Mouse (Mus musculus) embryonic facial prominence, embryonic 15.5 days (tissue): ENCODE data around the gene Adarb1. TPM values are rescaled to one million over a fixed set of nuclear protein-coding genes. Genes with fewer than 3 reads are reported as not detected.
A peak's percentile ranks its signal among the peaks of the same experiment; 100 is the strongest.

ENCODE experiments used
- ATAC-seq: fragments of 200-750 bp; cut with Nextera tagmentation; 2 replicates; pipeline ENCODE4 v1.8.0; 2017; ENCODE audit warnings: low read depth, moderate TSS enrichment; ENCODE audit not compliant: insufficient number of reproducible peaks, low FRiP score, low TSS enrichment
- H3K27ac ChIP-seq: fragments of 300-500 bp; sonication (generic); replicated peaks from 2 replicates; pipeline ENCODE4 v1.5.1; 2015; ENCODE audit warnings: mild to moderate bottlenecking, inconsistent platforms
- H3K27me3 ChIP-seq: fragments of 300-500 bp; sonication (generic); 2 replicates; pipeline ENCODE4 v1.6.1; 2015; ENCODE audit warnings: inconsistent platforms
- H3K36me3 ChIP-seq: fragments of 300-500 bp; sonication (generic); 2 replicates; pipeline ENCODE4 v1.6.1; 2015; ENCODE audit warnings: mild to moderate bottlenecking, inconsistent platforms
- H3K4me1 ChIP-seq: fragments of 300-500 bp; sonication (generic); 2 replicates; pipeline ENCODE4 v1.6.1; 2015; ENCODE audit warnings: inconsistent platforms
- H3K4me2 ChIP-seq: fragments of 300-500 bp; sonication (generic); replicated peaks from 2 replicates; pipeline ENCODE4 v1.6.1; 2015; ENCODE audit warnings: mild to moderate bottlenecking, inconsistent platforms
- H3K4me3 ChIP-seq: fragments of 300-500 bp; sonication (generic); replicated peaks from 2 replicates; pipeline ENCODE4 v1.5.1; 2015; ENCODE audit warnings: mild to moderate bottlenecking, inconsistent platforms
- H3K9ac ChIP-seq: fragments of 300-500 bp; sonication (generic); 2 replicates; pipeline ENCODE4 v1.6.1; 2015; ENCODE audit warnings: inconsistent platforms
- H3K9me3 ChIP-seq: fragments of 300-500 bp; sonication (generic); replicated peaks from 2 replicates; pipeline ENCODE4 v1.6.1; 2016; ENCODE audit warnings: inconsistent platforms
- WGBS: fragments of 180-500 bp; shearing (Covaris S2); methylation state at CpG from one replicate; pipeline ENCODE4 v1.1.7; 2015; 5-methylcytosine and 5-hydroxymethylcytosine counted together
- polyA plus RNA-seq: library from polyadenylated mRNA; unstranded; fragments of >200 nt; fragmentation: Nextera tagmentation; extraction: Ambion mirVana; gene quantifications from 2 replicates; pipeline ENCODE4 v1.2.1, GENCODE M21; 2015

Gene Adarb1
- polyA plus RNA-seq, 1 experiment from 2014 or later, result 5.2 TPM

DNA sequence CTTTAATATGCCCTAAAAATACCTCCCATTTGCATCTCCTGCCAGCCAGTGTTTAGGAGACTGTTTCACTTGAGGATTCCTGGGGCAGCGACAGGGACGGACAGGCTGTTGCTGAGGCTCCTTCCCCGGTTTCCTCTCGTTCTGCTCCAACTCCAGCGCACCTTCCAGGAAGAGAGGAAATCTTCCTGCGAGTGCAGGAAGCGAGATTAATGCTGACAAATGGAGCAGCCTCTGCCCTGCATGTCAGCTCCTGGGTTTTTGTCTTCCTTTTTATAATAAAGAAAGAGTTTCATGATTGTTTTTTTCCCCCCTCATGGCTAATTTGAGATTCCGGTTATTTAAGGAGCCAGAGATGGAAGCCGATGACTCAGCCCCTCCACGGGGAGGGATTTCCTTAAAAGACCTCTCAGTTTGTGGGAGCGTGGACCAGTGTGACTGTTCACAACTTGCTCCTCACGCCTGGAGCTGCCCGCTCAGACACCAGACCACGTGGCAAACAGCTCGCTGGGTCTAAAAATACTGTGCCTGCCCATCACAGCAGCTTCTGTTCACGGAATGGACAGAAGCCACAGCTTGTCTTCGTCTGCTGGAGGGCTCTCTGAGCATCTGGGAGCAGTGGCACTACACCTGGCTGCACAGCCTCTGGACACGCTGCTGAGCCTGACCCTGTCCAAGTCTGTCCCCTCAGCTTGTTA is 16.5 kb upstream of the Adarb1 start:
- H3K9me3 ChIP-seq, result no peaks in the 10 kb centered on the region
- no peaks in the 10 kb centered on the region for H3K27me3 ChIP-seq
- 42% methylated on average over 18 of the region's 18 CpGs for WGBS
- no peak overlapping the region for H3K9ac ChIP-seq
- no peak overlapping the region for H3K4me3 ChIP-seq
- peaks cover 16% of the 10 kb centered on the region for H3K4me1 ChIP-seq
- no peaks in the 10 kb centered on the region for H3K36me3 ChIP-seq
- peak overlapping the region; percentile 31 for H3K4me2 ChIP-seq
- ATAC-seq, result peak; percentile 54
- peak overlapping the region; percentile 63 for H3K27ac ChIP-seq

DNA sequence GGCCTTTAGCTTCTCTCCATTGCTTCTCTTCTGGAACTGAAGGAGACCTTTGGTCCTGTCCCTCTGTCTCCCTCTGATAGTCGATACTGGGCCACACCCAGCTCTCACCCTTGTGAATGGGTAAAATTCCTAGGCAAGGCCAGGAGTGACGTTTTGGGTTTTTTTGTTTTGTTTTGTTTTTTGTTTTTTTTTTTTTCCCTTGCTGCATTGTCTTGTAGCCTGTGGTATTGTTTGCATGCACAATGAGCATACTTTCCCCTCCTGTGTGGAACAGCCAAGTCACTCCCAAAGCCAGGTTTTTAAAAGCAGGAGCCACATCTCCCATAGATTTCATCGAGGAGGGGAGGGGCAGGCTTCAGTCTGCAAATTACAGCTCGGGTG is 16.0 kb upstream of the Adarb1 start:
- Histone ChIP-seq H3K4me3 (no peak overlapping the region), H3K36me3 (no peaks in the 10 kb centered on the region), H3K9ac (no peak overlapping the region), H3K4me2 (peak overlapping the region; percentile 31), H3K27ac (peak overlapping the region; percentile 63), H3K27me3 (no peaks in the 10 kb centered on the region), H3K4me1 (peaks cover 16% of the 10 kb centered on the region), H3K9me3 (no peaks in the 10 kb centered on the region)
- 31% methylated on average over 4 of the region's 4 CpGs for WGBS
- no peak; the same call in 1 of the 2 replicates for ATAC-seq

DNA sequence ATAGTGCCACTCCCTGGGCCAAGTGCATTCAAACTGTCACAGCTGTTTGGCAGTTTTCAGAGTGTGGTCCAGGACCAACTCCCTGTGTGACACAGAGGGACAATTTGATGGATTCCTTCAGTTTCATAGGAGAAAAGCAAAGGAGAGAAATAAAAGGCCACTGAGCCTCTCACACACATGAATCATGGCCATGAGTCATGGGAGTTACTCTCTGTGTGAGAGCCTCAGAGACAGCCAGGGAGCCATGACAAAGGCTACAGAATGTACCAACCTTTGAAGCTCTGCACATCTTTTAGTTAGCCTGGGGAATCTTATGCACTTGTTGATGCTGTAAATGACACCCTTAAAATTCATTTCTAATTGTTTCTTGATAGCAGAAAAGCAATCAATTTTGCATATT is 12.7 kb upstream of the Adarb1 start:
- ATAC-seq, result no peak
- no peak overlapping the region for H3K4me2 ChIP-seq

DNA sequence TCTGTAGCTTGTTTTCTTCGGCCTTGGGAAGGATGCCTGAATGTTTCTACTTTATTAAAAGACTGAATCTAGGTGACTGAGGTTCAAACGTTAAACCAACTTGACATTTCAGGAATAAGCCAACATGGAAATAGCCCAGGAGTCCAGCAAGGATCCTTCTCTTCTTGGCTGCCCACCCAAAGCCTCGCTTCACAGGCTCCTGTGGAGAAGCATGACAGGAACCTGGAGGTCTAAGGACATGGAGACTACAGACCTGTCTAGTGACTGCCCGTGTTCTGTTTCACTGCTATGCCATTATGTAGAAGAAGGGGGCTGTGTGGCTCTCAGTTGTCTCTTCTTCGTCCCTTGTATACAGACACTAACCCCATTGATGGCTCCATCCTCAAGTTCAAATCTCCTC is 11.9 kb upstream of the Adarb1 start:
- no peaks in the 10 kb centered on the region for H3K27me3 ChIP-seq
- H3K27ac ChIP-seq, result no peak overlapping the region
- H3K36me3 ChIP-seq, result no peaks in the 10 kb centered on the region
- H3K4me1 ChIP-seq, result peaks cover 15% of the 10 kb centered on the region
- H3K4me2 ChIP-seq, result no peak overlapping the region
- no peaks in the 10 kb centered on the region for H3K9me3 ChIP-seq
- no peak overlapping the region for H3K9ac ChIP-seq
- WGBS, result 88% methylated on average over 5 of the region's 5 CpGs
- H3K4me3 ChIP-seq, result no peak overlapping the region
- no peak for ATAC-seq

More for the DNA sequence above, 12.7 kb upstream of the Adarb1 start:
- Histone ChIP-seq H3K4me1 (peaks cover 20% of the 10 kb centered on the region), H3K36me3 (no peaks in the 10 kb centered on the region), H3K9me3 (no peaks in the 10 kb centered on the region), H3K4me3 (no peak overlapping the region), H3K27ac (no peak overlapping the region), H3K9ac (no peak overlapping the region), H3K27me3 (no peaks in the 10 kb centered on the region)

DNA sequence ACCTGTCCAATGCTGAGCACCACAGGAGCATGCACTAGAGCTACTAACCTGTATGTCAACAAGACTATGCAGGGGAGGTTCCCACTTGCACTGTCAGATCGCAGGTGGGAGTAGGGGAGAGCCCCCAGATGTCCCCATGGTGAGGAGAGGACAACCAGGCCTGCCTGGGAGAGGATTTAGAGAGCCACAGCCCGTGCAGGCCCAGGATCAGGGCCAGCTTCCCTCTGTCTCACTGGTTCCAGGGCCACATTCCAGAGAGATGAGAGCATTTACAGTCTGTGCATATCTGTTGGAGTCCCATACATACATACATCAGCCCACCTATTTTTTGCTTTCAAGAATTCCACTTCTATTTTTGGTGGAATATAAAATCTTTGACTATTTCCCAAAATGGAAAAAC is 9.5 kb upstream of the Adarb1 start:
- WGBS, result 48% methylated on average over 2 of the region's 2 CpGs
- Histone ChIP-seq H3K4me3 (no peak overlapping the region), H3K27ac (no peak overlapping the region), H3K4me1 (peaks cover 3% of the 10 kb centered on the region; the same call in 1 of the 2 replicates), H3K27me3 (no peaks in the 10 kb centered on the region), H3K9ac (no peak overlapping the region), H3K4me2 (no peak overlapping the region), H3K9me3 (no peaks in the 10 kb centered on the region), H3K36me3 (no peaks in the 10 kb centered on the region)
- ATAC-seq, result no peak

DNA sequence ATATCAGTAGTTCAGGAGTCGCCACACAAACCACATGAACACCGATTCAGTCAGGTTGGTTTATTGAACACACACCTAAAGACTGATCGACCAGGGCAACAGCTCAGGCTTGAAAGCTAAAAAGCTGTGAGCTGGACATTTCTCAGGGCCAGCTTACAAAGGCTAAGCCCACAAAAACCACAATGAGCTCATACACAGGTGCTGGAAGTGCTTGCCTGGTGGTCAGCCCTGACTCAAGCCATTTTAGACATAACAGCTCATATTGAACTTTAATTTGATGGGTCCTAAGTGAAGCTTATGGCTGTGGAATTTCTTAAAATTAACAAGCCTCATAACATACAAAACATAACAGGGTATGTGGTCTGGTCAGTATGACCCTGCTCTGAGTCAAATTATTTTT is 2.1 kb upstream of the Adarb1 start:
- Histone ChIP-seq H3K4me1 (peaks cover 17% of the 10 kb centered on the region), H3K27ac (no peak overlapping the region), H3K27me3 (peaks cover 19% of the 10 kb centered on the region), H3K4me2 (no peak overlapping the region), H3K9ac (no peak overlapping the region), H3K4me3 (no peak overlapping the region), H3K9me3 (no peaks in the 10 kb centered on the region), H3K36me3 (no peaks in the 10 kb centered on the region)
- WGBS, result 92% methylated on average over 3 of the region's 3 CpGs
- no peak for ATAC-seq

DNA sequence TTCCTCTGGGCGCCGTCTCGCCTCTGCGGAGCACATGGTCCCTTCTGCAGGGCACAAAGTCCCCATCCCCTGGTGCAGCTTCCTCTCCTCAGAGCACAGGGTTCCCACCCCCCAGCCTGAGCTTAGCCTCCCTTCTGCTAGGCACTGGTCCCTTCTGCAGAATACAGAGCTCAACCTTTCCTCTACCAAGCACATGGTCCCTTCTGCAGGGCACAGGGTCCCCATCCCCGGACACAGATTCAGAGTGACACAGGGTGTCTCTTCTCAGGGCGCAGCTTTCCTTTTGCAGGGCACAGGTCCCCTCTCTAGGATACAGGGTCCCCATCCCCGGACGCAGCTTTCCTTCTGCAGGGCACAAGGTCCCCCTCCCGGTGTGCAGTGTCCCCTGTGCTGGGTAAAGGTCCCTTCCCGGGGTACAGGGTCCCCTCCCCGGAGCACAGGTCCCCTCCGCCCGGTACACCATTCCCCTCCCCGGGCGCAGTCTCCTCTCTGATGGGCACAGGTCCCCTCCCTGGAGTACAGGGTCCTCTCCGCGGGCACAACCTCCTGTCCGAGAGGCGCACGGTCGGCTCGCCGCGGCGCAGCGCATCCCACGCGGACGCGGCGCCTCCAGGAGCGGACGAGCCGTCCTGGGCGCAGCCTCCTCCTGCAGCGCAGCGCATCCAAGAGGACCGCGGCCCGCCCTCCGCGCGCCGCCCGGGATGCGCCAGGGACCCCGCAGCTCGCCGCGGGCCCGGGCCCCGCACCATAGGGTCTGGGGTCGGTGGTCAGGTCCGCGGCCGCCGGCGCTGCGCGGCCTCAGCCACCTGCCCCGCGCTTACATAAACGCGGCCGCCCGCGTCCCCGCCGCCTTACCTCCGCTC is 599 bp downstream of the Adarb1 start:
- Histone ChIP-seq H3K9me3 (no peaks in the 10 kb centered on the region), H3K27ac (no peak overlapping the region), H3K4me1 (peaks cover 17% of the 10 kb centered on the region), H3K4me3 (peak overlapping the region; percentile 83), H3K4me2 (peak overlapping the region; percentile 95), H3K27me3 (peaks cover 19% of the 10 kb centered on the region), H3K36me3 (no peaks in the 10 kb centered on the region), H3K9ac (peak overlapping the region; percentile 45)
- ATAC-seq, result peak; percentile 75
- WGBS, result under 1% methylated on average over 69 of the region's 70 CpGs

DNA sequence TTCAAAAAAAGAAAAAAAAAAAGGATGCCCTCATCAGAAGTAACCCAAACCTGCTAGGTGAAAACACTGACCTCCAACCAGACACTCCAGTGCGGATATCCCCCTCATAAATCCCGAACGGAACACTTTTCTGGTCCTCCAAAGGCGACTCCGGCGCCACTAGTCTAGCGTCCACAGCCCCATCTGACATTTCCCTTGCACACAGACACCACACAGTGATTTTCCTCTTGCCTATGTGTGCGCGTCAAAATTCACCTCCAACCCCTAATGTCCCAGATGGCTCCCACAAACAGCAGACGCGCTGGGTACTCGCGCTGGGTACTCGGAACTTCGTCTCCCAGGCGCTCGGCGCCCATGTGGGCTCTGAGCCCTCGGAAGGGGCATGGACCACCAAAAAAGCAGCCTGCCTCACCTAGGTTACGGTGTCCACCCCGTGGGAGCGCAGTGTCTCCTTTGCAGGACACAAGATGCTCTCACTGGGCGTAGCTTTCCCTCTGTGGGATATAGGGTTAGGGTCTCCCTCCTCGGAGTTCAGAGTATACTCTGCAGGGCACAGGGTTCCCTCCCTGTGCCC is 1.3 kb downstream of the Adarb1 start:
- 8% methylated on average over 24 of the region's 24 CpGs for WGBS
- no peak overlapping the region; the same call in 1 of the 2 replicates for H3K9ac ChIP-seq

DNA sequence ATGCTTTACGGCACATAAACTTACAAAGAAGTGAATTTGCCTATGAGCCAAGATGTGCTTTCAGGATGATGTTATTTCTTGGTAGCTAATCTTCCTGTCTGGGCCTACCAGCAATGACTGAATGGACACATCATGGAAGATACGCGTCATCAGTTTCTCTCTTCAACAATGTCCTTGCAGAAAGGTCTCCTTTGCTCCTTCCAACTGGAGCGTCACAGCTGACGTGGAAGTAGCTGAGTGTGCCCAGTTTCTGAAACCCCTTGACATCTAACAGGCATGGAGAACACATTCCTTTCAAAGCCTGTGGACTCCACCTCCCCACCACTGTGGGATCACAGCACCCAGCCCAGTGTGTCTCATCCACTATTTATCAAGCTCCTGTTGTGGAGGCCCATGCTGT is 2.2 kb downstream of the Adarb1 start:
- no peak overlapping the region for H3K27ac ChIP-seq
- no peak for ATAC-seq
- H3K36me3 ChIP-seq, result no peaks in the 10 kb centered on the region
- H3K4me3 ChIP-seq, result no peak overlapping the region
- H3K4me1 ChIP-seq, result peaks cover 17% of the 10 kb centered on the region
- no peaks in the 10 kb centered on the region for H3K9me3 ChIP-seq
- H3K4me2 ChIP-seq, result no peak overlapping the region
- H3K9ac ChIP-seq, result no peak overlapping the region
- peaks cover 19% of the 10 kb centered on the region for H3K27me3 ChIP-seq
- WGBS, result 87% methylated on average over 5 of the region's 5 CpGs

More for the DNA sequence above, 1.3 kb downstream of the Adarb1 start:
- Histone ChIP-seq H3K36me3 (no peaks in the 10 kb centered on the region), H3K9me3 (no peaks in the 10 kb centered on the region), H3K4me1 (peaks cover 17% of the 10 kb centered on the region), H3K4me3 (peak overlapping the region; percentile 83), H3K4me2 (peak overlapping the region; percentile 95), H3K27ac (no peak overlapping the region), H3K27me3 (peaks cover 19% of the 10 kb centered on the region)
- ATAC-seq, result no peak

DNA sequence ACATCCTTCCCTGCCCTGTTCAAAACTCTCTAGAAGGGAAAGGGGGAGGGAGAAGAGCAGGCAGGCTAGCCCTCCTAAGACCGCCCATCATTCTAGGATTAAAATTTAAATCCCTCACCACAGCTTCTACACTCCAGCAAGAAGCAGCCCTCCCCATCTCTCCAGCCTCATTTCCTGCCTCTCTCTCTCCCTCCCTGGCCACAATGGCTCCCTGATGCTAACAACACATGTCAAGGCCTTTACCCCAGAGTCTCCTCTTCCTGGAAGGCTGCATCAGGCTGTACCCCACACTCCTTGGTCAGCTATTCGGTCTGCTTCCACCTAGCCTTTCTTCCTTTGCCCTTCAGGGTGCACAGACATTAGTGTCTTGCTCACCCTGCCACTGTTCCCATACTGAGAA is 4.3 kb downstream of the Adarb1 start:
- no peak for ATAC-seq
- H3K4me2 ChIP-seq, result no peak overlapping the region
- 58% methylated on average over 2 of the region's 2 CpGs for WGBS
- H3K4me3 ChIP-seq, result no peak overlapping the region
- peaks cover 19% of the 10 kb centered on the region for H3K27me3 ChIP-seq
- H3K9me3 ChIP-seq, result no peaks in the 10 kb centered on the region
- H3K36me3 ChIP-seq, result no peaks in the 10 kb centered on the region
- no peak overlapping the region for H3K9ac ChIP-seq
- H3K27ac ChIP-seq, result no peak overlapping the region
- H3K4me1 ChIP-seq, result peaks cover 16% of the 10 kb centered on the region

DNA sequence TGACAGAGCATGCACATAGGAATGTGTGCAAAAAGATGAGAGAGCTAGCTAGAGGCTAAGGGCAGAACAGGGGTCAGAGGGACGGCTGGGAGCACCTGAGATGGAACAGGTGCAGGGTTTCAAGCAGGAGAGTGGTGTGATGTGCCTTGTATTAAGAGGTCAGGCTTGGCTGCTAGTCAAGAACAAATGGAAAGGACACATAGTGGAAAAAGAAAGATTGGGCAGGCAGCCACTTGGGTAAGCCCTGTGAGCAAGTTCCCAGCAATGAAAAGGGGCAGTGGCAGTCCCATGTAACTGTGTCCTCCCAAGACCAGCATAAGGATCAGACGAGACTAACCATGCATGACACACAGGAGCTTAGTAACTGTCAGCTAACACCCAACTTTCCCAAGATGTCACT is 8.9 kb downstream of the Adarb1 start:
- ATAC-seq, result no peak
- H3K4me1 ChIP-seq, result no peaks in the 10 kb centered on the region
- WGBS, result 60% methylated on average over 2 of the region's 2 CpGs
- no peak overlapping the region for H3K4me3 ChIP-seq
- H3K9ac ChIP-seq, result no peak overlapping the region
- H3K36me3 ChIP-seq, result no peaks in the 10 kb centered on the region
- no peaks in the 10 kb centered on the region for H3K9me3 ChIP-seq
- no peaks in the 10 kb centered on the region for H3K27me3 ChIP-seq
- no peak overlapping the region for H3K27ac ChIP-seq
- H3K4me2 ChIP-seq, result no peak overlapping the region
